Mouse (Mus musculus) lung, adult 2 months (tissue): ENCODE data around the gene Pick1.

Experiments
- CTCF ChIP-seq: fragments of 200-500 bp; IDR thresholded peaks from 2 replicates; pipeline ENCODE4 v1.5.1; 2011; ENCODE audit warnings: mild to moderate bottlenecking, low read length, control low read depth; ENCODE audit not compliant: insufficient read depth
- POLR2A ChIP-seq: fragments of 200-500 bp; IDR thresholded peaks from 2 replicates; pipeline ENCODE4 v1.6.1; 2011; ENCODE audit warnings: low read depth, mild to moderate bottlenecking, control low read depth, low read length, borderline replicate concordance; ENCODE audit errors: extremely low read depth

DNA sequence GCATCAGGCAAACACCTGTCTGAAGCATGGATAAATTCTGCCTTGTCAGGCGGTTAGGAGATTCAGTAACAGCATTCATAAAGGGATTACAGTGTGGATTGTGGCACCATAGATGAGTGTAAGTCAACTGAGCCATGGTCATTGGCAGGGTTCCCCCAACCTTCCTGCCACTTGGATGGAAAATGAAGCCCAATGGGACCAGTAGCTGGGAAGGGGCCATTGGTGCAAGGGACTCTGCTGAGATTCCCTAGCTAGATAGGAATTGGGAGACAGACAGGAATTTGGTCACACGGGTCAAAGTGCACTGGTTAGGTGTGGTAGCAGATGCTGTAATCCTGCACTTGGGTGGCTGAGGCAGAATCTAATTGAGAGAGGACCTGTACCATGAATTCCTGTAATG lies 21.3 kb downstream of the Pick1 start:
- TF ChIP-seq POLR2A (no peak), CTCF (no peak)
